Mouse (Mus musculus) monocyte, adult 5-6 weeks (primary cell): Measurements from ENCODE around the gene Mrpl34. TPM values are rescaled to one million over a fixed set of nuclear protein-coding genes. Genes with fewer than 3 reads are reported as not detected.

Experiments
- ATAC-seq: fragments of 153-309, 156-312 bp; replicated peaks from 2 replicates; pipeline ENCODE4 v1.8.0; 2017; ENCODE audit warnings: mild to moderate bottlenecking; ENCODE audit not compliant: low TSS enrichment, insufficient number of reproducible peaks, severe bottlenecking, poor library complexity, low FRiP score
- total RNA-seq: library from RNA; stranded (forward); fragments of 200-1000, 200-491, 200-594 nt; gene quantifications from 3 replicates; pipeline ENCODE4 v1.2.3, GENCODE M21; 2017

Mrpl34 gene
- total RNA-seq, 1 experiment from 2014 or later, result 5.7 TPM

- no peak for ATAC-seq
Measured at GRCm38 (mm10) chr8:71515043-71515442, 50.3 kb downstream of the Mrpl34 start.

Other genes starting within 250 kb of the Mrpl34 start
- gene Myo9b, start 192.2 kb upstream of the Mrpl34 start, total RNA-seq, result 71.0 to 99.2 TPM (median 72.2 TPM) in 3 replicates
- gene Haus8, start 192.0 kb upstream of the Mrpl34 start, total RNA-seq, result 45.5 to 77.0 TPM (median 73.5 TPM) in 3 replicates
- gene Use1, start 98.1 kb upstream of the Mrpl34 start, total RNA-seq, result 172 to 275 TPM (median 266 TPM) in 3 replicates
- 11.9 to 24.2 TPM (median 16.3 TPM) in 3 replicates for gene Ocel1, start 93.7 kb upstream of the Mrpl34 start, total RNA-seq
- gene Nr2f6, start 83.0 kb upstream of the Mrpl34 start, total RNA-seq, result 3.4 to 11.6 TPM (median 9.4 TPM) in 3 replicates
- gene Ushbp1, start 69.2 kb upstream of the Mrpl34 start, total RNA-seq, result 0.10 TPM in 1 of 3 replicates, not detected in the others
- 49.7 to 68.7 TPM (median 61.4 TPM) in 3 replicates for gene Babam1, start 68.1 kb upstream of the Mrpl34 start, total RNA-seq
- gene Ankle1, start 58.9 kb upstream of the Mrpl34 start, total RNA-seq, result 0.48 TPM in 1 of 3 replicates, not detected in the others
- gene Abhd8, start 1.3 kb upstream of the Mrpl34 start, total RNA-seq, result 2.2 to 12.0 TPM (median 8.3 TPM) in 3 replicates
- 33.6 to 53.8 TPM (median 42.4 TPM) in 3 replicates for gene Dda1, start 4.2 kb downstream of the Mrpl34 start, total RNA-seq
- gene Ano8, start 21.0 kb downstream of the Mrpl34 start, total RNA-seq, result 4.7 to 11.0 TPM (median 8.5 TPM) in 3 replicates
- gene Gtpbp3, start 23.1 kb downstream of the Mrpl34 start, total RNA-seq, result 16.0 to 22.2 TPM (median 16.4 TPM) in 3 replicates
- gene Plvap, start 46.8 kb downstream of the Mrpl34 start, total RNA-seq, result not detected in 3 replicates
- not detected in 3 replicates for gene Ccdc194, start 60.8 kb downstream of the Mrpl34 start, total RNA-seq
- gene Bst2, start 72.5 kb downstream of the Mrpl34 start, total RNA-seq, result 25.5 to 51.2 TPM (median 32.9 TPM) in 3 replicates
- 13.9 to 34.3 TPM (median 20.5 TPM) in 3 replicates for gene Mvb12a, start 78.0 kb downstream of the Mrpl34 start, total RNA-seq
- 0.29 TPM in 1 of 3 replicates, not detected in the others for gene Tmem221, start 93.9 kb downstream of the Mrpl34 start, total RNA-seq
- gene Nxnl1, start 101.6 kb downstream of the Mrpl34 start, total RNA-seq, result not detected in 3 replicates
- 0.53 to 1.2 TPM (median 0.76 TPM) in 3 replicates for gene Slc27a1, start 103.9 kb downstream of the Mrpl34 start, total RNA-seq
- 31.2 to 49.8 TPM (median 36.8 TPM) in 3 replicates for gene Pgls, start 127.2 kb downstream of the Mrpl34 start, total RNA-seq
- 6.3 to 12.8 TPM (median 6.9 TPM) in 3 replicates for gene Fam129c, start 132.7 kb downstream of the Mrpl34 start, total RNA-seq
- gene Colgalt1, start 146.0 kb downstream of the Mrpl34 start, total RNA-seq, result 39.9 to 78.4 TPM (median 65.4 TPM) in 3 replicates
- 0.21 to 0.97 TPM (median 0.29 TPM) in 3 replicates for gene Unc13a, start 206.8 kb downstream of the Mrpl34 start, total RNA-seq
- gene Jak3, start 211.3 kb downstream of the Mrpl34 start, total RNA-seq, result 7.1 to 25.6 TPM (median 11.2 TPM) in 3 replicates
- gene Insl3, start 224.3 kb downstream of the Mrpl34 start, total RNA-seq, result 14.1 TPM in 1 of 3 replicates, not detected in the others
- gene B3gnt3, start 236.8 kb downstream of the Mrpl34 start, total RNA-seq, result 0.29 to 0.75 TPM in 2 of 3 replicates, not detected in the other